Mouse (Mus musculus) cerebral cortex, adult 2 months (tissue): ENCODE data around the gene Cdk4.

ENCODE experiments used
- WGBS: fragments of 180-500 bp; shearing (Covaris S2); methylation state at CpG from one replicate; pipeline ENCODE4 v1.1.7; 2018; 5-methylcytosine and 5-hydroxymethylcytosine counted together

The Cdk4 gene

GRCm38 (mm10) chr10:127058161-127058560 is 5.2 kb upstream of the Cdk4 start:
- 1% methylated on average over 9 of the region's 9 CpGs for WGBS

DNA sequence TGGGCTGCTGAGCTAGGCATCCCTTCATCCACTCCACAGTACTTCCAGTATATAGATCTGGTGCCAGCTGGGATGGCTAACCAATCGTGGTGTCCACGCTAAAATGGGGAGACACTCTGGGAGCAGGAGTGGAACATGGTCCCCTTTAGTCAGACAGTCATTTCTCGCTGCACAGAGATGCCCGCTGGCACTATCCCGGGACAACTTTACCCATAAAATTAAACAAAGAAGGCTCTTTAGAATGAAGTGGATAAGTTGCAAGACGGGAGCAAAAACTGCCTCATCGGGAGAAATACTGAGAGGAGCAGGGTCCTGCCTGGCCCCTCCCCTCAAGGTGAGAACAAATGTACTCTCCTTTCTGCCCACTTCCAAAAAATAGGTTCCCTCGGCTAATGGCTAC is 4.6 kb upstream of the Cdk4 start:
- 3% methylated on average over 8 of the region's 8 CpGs for WGBS

DNA sequence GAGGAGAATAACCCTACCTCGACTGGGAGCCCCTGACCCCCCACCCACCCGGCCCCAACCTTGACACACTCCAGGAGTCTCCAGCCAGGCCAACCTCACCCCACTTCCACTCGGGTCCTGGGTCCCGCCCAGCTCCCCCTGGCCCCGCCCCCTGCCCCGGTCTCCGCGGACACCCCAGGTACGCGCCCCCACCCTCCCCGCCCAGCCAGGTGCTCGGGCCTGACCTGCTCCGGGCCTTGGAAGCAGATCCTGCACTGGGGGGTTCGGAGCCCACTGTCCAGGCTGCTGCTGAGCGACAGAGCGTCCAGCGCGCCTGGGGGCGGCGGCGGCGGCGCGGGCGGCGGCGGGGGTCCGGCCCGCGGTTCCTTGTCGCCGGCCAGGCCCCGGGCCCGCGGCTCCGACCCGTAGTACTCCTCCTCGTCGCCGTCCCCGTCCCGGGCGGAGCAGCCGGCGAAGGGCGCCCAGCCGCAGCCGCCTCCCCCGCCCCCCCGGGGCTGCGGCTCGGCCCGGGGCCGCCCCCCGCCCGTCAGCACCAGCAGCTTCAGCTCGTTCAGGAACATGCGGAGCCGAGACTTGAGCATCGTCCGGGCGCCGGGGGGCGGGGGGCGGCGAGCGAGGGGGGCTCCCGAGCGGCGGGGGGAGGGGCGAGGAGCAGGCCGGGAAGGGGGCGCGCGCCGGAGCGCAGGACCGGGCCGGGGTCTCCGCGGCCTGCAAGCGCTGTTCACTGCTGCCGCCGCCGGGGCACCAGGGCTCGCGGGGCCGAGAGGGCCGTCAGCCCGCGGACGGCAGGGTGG is 4.0 kb upstream of the Cdk4 start:
- under 1% methylated on average over 69 of the region's 92 CpGs for WGBS

DNA sequence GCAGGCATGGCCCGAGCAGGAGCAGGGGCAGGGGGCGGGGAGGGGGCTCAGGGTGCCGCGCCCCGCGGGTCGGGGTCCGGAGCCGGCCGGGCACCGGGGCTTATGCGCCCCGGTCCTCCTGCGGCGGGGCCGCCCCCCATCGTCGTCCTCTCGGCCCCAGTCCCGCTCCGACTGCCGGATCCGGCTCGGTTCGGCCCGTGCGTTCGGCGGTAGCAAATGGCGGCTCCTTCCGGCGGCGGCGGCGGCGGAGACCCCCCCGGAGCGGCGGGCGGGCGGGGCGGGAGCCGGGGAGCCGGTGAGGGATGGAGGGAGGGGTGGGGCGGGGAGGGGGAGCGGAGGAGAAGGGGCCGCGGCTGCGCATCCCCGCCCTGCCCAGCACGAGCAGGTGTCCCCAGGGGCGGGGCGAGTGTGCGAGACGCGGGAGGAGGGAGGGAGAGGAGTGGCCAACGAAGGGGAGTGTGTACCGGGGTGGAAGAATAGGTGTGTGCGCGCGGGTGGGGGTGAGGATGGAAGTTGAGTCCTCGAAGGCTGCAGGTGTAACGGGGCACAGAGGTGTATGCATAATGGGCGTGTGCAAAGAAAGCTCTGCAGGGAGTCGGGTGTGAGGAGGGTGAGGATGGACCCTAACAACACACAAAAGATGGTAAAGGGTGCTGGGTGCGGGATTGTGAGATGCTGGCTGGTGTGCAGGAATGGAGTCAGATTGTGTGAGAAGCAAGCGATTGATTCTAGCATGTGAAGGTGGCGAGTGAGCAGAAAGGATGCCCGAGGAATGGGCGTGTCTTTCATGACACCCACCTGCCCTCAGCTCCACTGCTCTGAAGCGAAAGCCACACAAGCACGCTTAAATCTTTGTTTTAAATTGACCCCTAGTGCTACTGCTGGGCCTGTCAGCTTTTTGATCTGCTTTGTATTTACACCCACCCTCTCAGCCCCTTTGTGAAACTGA is 3.1 kb upstream of the Cdk4 start, which contains the start of gene March9:
March9 (minus strand) TSS at position 217 of the 949 bp plus-strand sequence.
- WGBS, result 2% methylated on average over 41 of the region's 72 CpGs

DNA sequence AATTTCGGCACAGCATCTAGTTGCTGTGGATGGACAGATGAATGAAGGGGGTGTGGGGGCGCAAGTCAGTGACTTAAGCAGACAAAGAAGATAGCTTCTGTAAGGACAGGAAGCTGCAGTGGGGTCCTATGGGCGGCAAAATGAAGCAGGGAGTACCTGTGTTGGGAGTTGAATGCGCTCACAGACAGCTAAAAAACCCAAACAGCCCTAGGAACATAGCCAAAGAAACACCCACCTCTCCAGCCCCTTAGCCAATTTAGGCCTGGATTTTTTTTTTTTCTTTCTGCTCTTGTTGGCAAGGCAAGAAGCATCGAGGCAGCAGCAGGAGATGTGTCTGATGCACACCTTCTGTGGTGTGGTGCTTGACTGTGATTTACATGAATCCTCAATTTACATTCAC is 2.2 kb upstream of the Cdk4 start:
- 32% methylated on average over 5 of the region's 5 CpGs for WGBS

GRCm38 (mm10) chr10:127061513-127061912 is 1.8 kb upstream of the Cdk4 start:
- WGBS, result 54% methylated on average over 2 of the region's 2 CpGs

DNA sequence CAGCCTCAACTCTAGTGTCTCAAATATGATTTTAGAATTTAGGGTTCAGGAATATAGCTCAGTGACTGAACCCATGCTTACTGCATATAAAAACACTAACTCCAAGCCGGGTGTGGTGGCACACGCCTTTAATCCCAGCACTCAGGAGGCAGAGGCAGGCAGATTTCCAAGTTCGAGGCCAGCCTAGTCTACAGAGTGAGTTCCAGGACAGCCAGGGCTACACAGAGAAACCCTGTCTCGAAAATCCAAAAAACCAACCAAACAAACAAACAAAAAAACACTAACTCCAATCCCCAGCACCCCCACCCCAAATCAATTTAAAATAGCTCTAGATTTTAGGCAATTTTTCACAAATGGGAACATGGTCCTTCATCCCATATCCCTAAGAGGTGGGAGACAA is 1.2 kb upstream of the Cdk4 start:
- 82% methylated on average over 4 of the region's 4 CpGs for WGBS

- 49% methylated on average over 5 of the region's 5 CpGs for WGBS
These were observed 831 bp upstream of the Cdk4 start for GRCm38 (mm10) chr10:127062503-127062902.

- 8% methylated on average over 37 of the region's 37 CpGs for WGBS
These were observed 858 bp downstream of the Cdk4 start for GRCm38 (mm10) chr10:127063913-127064870.

GRCm38 (mm10) chr10:127065981-127066380 is 2.6 kb downstream of the Cdk4 start:
- 85% methylated on average over 9 of the region's 9 CpGs for WGBS

GRCm38 (mm10) chr10:127066519-127067018 is 3.2 kb downstream of the Cdk4 start:
- 91% methylated on average over 14 of the region's 14 CpGs for whole genome bisulfite sequencing

DNA sequence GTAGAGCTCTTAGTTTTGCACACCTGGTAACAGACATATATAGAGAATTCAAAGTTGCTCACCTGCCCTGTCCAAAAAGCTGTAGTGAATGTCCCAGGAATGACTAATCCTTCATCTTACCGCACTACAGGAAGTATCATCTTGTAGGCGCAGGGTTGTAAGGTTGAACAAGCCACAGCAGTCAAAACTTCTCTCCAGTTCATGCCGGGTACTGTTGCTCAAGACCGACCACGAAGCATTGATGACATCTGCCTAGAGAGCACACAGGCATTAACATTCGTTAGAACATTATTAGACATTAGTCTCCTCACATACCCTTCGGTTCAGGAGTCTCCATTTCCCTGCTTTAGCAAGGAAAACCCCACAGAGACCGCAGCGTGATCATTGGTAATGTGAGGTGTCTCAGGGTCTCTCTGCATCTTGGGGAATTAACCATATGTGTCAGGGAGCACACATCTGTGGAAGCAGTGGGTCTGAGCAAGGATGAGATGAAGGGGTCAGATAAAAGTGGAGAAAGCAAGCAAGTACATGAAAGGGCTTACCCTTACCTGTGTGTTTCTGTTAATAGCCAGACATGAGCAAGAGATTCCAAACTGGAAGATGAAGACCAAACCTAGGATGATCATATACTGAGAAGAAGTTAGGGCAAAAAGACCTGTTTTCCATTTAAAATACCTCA is 5.2 kb downstream of the Cdk4 start:
- 72% methylated on average over 9 of the region's 9 CpGs for WGBS

GRCm38 (mm10) chr10:127069281-127070189 is 6.2 kb downstream of the Cdk4 start:
- WGBS, result 6% methylated on average over 30 of the region's 30 CpGs

GRCm38 (mm10) chr10:127070190-127071121 is 7.1 kb downstream of the Cdk4 start, which contains the start of gene Tspan31:
TSS of gene Tspan31 (minus strand) at chr10:127070264.
- under 1% methylated on average over 36 of the region's 36 CpGs for WGBS

GRCm38 (mm10) chr10:127071203-127071602 is 7.9 kb downstream of the Cdk4 start:
- WGBS, result 41% methylated on average over 9 of the region's 9 CpGs

- 59% methylated on average over 4 of the region's 4 CpGs for WGBS
These were observed 8.9 kb downstream of the Cdk4 start for GRCm38 (mm10) chr10:127072270-127072669.

DNA sequence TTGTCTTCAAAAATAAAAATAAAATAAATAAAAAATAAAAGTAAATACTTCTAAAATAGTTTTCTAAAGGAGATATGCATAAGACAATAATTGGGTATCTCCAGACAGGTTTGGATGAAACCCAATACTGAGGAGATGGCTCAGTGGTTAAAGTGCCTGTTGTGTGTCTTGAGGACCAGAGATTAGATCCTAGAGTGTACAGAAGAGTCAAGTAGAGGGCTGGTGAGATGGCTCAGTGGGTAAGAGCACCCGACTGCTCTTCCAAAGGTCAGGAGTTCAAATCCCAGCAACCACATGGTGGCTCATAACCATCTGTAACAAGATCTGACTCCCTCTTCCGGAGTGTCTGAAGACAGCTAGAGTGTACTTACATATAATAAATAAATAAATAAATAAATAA is 9.6 kb downstream of the Cdk4 start:
- WGBS, result 76% methylated on average over 2 of the region's 2 CpGs

- 95% methylated on average over 1 of the region's 1 CpGs for WGBS
These were observed 10.6 kb downstream of the Cdk4 start for GRCm38 (mm10) chr10:127073981-127074380.
